Mouse (Mus musculus) 416B (cell line): ENCODE results near the gene Gsc.

Source experiments
- DNase-seq: peaks from one replicate; pipeline ENCODE4 v3.0.0; 2011; ENCODE audit warnings: low read depth

The Gsc gene

DNA sequence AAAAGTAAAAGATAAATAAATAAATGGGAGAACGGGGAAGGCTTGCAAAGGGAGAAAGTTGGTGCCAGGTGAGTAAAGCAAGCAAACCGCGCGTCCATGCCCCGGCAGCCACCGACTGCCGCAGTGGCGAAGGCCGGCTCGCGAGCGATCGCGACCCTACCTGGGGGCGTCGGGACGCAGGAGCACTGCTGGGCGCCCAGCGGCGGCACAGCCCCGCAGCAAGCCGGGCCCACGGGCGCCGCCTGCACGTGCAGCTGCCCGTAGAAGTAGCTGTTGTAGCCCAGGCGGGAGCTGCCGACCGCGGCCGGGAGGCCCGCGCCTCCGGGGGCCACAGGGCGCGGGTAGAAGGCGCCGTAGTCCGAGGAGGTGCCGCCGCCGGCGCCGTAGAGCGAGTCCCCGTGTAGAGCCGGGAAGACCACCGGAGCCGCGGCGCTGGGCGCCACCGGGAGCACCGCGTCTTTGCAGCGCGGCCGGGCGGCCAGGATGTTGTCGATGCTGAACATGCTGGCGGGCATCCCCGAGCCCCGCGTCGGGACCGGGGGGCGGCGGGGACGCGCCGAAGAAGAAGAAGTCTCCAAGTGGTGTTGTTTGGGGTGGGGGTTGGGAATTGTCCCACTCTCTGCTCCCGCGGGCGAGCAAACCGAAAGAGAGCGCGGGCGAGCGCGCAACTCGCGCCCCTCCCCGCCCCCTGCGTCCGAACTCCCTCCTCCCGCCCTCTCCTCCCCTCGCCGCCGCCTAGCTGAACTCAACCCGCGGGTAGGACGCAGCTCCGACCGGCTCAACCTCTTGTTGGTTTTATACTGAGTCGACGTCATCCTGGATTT lies at the start of gene Gsc:
Gsc (minus strand) TSS at position 730 of the 824 bp plus-strand sequence.
- DNase-seq, result no peak

DNA sequence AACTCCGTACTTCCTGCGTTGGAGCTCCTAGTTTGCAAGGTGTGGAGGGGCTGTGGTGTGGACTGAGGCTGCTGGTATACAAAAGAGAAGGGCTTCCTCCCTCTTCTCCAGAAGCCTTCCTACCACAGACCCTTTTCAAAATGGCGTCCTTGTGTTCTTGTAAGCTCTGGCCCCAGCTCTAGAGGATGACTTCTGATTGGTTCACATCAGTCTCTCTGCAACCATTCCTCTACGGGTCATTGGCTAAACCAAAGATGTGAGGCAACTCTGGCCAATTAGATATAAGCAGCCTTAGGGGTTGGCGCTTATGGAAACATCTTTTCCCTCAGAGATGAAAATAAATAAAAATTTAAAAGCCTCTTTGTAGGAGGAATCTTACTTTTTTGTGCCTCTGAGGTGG lies 46.6 kb upstream of the Gsc start:
- no peak for DNase-seq

- no peak for DNase-seq
These were observed 34.8 kb upstream of the Gsc start for GRCm38 (mm10) chr12:104507911-104508310.

GRCm38 (mm10) chr12:104492009-104492408 lies 18.9 kb upstream of the Gsc start:
- no peak for DNase-seq

GRCm38 (mm10) chr12:104486205-104486604 lies 13.1 kb upstream of the Gsc start:
- no peak for DNase-seq

- no peak for DNase-seq
These were observed 12.0 kb upstream of the Gsc start for GRCm38 (mm10) chr12:104485161-104485560.

- no peak for DNase-seq
These were observed 7.9 kb upstream of the Gsc start for GRCm38 (mm10) chr12:104481007-104481406.

DNA sequence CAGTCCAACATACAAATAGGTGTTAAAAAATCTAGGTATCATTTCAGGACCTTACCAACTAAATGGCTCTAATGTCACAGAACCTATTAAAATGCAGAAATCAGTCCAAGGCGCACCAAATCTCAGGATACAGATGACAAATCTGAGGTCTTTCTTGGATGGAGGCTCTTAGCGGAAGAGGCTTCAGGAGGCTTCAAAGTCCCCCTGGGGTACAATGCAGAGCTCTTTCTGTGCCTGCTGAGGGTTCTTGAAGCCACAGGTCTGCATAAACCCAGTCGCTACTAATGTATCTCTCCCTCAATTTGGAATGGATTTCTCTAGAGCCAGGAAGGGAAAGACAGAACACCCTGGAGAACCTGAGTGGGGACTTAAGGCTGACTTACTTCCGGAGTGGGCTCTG lies 5.1 kb upstream of the Gsc start:
- DNase-seq, result no peak

GRCm38 (mm10) chr12:104477501-104477900 lies 4.4 kb upstream of the Gsc start:
- DNase-seq, result no peak

DNA sequence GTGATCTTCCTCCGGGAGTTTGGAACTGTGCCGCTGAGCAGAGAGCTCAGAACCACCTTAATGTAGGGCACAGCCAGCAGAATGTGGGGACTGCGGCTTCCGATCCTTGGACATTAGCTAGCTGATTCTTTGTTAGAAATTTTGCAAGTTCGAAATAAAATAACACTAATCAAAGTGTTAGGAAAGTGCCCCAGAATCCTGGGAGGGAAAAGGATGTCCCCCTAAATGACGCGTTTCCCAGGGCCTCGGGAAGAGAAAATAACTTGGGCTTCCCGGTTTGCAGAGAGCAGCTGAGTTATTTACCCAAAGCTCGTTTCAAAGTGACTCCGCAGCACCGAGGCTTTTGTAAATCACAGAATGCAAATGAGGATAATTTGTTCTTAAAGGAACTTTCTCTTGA lies 3.9 kb upstream of the Gsc start:
- no peak for DNase-seq

GRCm38 (mm10) chr12:104475946-104476345 lies 2.8 kb upstream of the Gsc start:
- no peak for DNase-seq

DNA sequence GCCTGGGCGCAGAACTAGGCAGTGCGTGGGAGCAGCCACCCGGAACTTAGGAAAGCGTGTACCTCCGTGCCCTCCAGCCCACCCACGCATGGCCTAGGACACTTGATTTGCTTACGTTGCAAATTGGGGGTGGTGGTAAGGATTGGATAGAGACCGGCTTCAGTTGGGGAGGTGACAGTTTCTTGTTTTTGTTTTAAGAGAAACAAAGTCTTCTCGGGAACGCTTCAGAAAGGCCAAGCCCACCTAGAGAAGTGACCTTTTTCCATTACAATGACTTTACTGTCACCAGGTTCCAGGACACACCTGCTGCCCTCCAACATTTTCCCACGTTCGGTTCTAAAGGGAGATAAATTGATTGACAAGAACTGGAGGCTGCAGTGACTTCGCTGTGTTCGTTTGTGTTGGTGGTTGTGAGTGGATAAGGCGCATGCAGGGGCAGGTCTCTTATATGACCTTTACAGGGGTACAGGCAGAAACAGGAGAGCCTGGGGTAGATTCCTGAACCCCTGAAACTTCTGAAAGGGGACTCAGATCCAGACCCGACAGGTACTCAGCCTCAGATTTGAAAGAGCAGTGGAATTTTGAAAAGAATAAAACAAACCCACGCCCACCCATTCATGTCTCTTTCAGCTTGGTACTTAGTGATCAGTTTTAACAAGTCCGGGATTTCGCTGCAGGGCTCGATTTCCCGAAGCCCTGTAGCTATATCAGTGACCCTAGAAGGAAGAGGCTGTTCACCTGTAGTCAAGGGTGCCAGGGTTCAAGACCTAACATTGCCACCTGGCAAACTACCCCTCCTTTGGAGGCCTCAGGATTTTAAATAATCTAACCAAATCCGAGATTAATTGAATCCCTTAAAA lies 2.0 kb upstream of the Gsc start:
- DNase-seq, result no peak

DNA sequence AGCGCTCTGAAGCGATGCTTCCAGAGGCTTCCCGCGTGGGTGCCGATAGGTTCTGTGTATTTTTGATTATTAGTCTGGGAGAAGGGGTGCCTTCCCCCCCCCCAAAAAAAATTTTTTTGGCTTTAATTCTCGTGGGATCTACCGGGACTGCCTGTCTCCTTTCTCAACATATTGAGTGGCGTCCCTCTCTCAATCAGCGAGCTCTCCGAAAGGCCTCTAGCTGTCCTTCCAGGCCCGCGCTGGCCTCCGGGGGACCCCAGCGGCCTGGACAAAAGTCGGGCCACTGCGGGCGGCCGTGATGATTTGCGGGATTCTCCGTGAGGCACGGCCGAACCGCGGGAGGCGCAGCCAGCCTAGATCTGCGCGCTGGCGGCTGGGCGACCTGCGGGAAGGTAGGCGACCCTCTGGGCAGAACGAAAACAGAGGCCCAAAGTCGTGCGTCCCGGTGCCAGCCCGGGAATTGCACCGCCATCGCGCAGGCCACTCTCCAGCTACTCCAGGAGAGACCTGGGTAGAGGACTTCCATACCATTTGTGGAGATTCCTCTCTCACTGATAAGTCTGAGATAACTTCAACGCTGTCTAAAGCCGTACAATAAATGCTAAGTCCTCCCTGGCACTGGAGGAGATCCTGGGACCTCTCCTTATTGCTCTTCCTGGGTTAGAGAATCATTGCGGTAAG lies 1.2 kb upstream of the Gsc start:
- DNase-seq, result no peak

DNA sequence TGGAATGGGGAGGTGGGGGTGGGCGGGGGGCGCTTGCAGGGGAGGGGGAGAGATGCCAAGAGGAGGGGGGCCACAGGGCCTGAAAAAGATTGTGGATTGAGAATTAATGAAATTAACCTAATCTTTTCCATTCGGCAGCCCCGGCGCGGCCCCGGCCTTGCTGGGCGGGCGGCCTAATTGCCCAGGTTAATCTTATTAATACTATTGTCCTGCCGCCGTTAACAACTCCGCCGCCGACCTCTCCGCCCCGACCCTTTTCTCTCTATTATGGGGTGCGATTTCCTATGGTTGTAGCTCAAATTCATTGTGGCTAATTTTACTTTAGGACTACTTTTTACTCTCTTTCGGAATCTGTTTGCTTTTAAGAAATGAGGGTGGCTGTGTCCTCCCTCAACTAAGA lies 362 bp upstream of the Gsc start:
- no peak for DNase-seq

DNA sequence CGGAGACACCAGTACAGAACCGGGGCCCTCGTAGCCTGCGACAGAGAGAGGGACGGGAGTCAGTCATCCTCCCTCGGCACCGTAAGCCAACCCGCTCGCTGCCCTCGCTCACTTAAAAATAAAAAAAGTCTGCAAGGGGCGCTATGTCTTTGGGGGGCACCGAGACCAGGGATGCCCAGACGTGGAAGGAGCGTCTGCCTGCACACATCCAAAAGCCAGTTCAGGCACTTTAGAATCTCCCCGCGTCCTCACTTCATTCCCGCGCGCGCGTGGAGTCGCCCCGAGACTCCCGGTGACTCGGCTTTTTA lies 958 bp downstream of the Gsc start:
- DNase-seq, result no peak

- no peak for DNase-seq
These were observed 1.5 kb downstream of the Gsc start for GRCm38 (mm10) chr12:104471351-104472217.

DNA sequence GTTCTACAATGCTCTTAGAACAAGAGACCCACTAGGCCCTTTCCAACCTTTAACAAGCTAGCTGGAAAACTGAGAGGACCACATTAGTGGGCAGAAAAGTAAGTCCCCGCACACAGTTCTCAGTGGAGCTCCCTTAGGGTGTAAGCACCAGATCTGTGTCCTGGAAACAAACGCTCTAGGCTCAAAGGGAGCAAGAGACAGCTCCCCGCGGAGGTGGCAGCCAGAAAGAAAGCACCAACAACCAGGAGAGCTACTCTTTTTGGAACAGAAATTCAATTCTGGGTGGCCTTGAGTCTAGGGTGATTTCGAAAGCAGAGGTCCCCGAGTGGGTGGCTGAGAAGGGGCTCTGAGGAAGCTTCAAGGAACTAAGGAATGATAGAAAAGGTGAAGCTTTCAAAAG lies 2.5 kb downstream of the Gsc start:
- no peak for DNase-seq

DNA sequence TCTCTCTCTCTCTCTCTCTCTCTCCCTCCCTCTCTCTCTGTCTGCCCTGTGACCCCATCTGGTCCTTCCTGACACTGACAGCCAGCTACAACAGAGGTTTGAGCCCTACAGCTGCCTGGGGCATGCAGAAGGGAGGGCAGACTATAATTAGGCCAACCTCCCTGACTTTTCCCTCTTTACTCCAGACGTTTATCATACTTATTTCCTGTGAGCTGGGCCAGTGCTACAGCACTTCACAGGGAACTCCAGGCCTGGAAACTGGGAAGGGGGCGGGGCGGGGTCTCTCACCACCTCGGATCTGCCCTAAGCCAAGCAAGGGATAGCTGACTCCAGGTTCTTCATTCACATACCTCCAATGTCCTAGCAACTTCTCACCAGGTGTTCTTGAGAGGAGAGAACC lies 4.3 kb downstream of the Gsc start:
- DNase-seq, result no peak

DNA sequence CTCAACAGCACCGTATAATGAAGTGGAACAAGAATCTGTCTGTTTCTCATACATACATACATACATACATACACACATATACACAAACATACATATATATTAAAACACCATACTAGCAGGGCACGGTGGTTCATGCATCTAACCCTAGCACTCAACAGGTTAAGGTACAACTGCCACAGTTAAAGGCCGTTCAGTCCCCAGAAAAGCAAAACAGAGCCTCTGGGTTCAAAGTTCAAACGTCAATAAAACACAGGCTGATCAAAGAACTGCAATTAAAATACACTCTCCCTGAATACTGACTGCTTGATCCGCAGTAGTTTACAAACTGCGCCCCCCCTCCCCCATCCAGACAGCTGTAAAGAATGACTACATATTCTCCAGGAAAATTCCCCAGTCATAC lies 5.8 kb downstream of the Gsc start:
- DNase-seq, result no peak

DNA sequence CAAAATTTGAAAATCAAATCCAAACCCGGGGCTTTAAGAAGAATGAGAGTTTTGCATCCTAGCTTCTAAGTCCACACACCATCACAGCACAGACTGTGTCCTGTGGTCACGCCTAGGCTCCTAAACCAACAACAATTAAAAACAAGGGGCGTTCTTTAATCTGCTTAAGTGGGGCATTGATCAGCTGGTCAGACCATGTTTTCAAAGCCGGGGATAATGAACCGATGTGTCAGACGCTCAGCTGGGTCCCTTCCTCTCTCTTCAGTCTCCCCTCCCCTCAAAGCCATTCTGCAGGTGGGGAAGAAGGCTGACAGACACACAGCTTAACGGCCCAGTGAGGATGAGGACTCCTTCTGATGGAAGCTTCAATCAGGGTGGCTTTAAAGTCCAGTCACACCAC lies 6.2 kb downstream of the Gsc start:
- DNase-seq, result no peak

DNA sequence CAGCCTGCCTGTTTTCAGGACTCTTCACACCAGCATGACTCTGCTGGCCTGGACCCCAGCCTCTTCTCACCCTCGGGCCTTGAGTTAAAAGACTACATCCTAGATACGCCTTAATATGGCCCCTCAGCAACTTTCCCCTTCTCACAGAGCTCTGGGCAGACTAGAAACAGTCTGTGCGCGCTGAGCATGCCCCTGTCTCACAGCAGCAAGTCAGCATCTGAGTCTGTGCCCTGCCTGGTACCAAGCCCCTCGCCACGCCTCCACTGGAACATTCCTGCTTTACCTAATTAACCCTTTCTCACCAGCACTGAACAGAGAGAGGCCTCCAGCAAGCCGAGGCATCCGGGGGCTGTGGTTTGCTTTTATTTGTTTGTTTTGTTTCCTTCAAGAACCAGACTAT lies 11.8 kb downstream of the Gsc start:
- DNase-seq, result no peak

GRCm38 (mm10) chr12:104459377-104459776 lies 13.8 kb downstream of the Gsc start:
- no peak for DNase-seq
